Mouse (Mus musculus) CH12.LX (cell line): Measurements from ENCODE around the gene Nudt15.

ENCODE experiments used
- BHLHE40 ChIP-seq: IDR thresholded peaks from 2 replicates; pipeline ENCODE4 v1.6.1; 2011; ENCODE audit warnings: mild to moderate bottlenecking, low read depth, low read length, improper control_type of control experiment
- CTCF ChIP-seq, 2 experiments: IDR thresholded peaks in 1 of 2; conservative IDR thresholded peaks in 1 of 2; 2 replicates each; pipeline ENCODE4 v1.5.1; 2011 to 2012; ENCODE audit warnings: low read depth in 2 of 2, low read length in 2 of 2, improper control_type of control experiment in 1 of 2, inconsistent platforms in 1 of 2, mild to moderate bottlenecking in 1 of 2, moderate library complexity in 1 of 2
- EP300 ChIP-seq: IDR thresholded peaks from 2 replicates; pipeline ENCODE4 v1.6.1; 2011; ENCODE audit warnings: low read length, improper control_type of control experiment
- MEF2A ChIP-seq: IDR thresholded peaks from 2 replicates; pipeline ENCODE4 v1.6.1; 2014; ENCODE audit warnings: low read depth, mild to moderate bottlenecking, inconsistent platforms, low read length, improper control_type of control experiment, borderline replicate concordance
- NELFE ChIP-seq: IDR thresholded peaks from 2 replicates; pipeline ENCODE4 v1.6.1; 2011; ENCODE audit warnings: low read depth, low read length, improper control_type of control experiment
- POLR2A ChIP-seq: IDR thresholded peaks from 2 replicates; pipeline ENCODE4 v1.6.1; 2011; ENCODE audit warnings: low read depth, mild to moderate bottlenecking, improper control_type of control experiment, low read length
- ZNF384 ChIP-seq: IDR thresholded peaks from 2 replicates; pipeline ENCODE4 v1.6.1; 2012; ENCODE audit warnings: low read depth, low read length, improper control_type of control experiment, inconsistent platforms

DNA sequence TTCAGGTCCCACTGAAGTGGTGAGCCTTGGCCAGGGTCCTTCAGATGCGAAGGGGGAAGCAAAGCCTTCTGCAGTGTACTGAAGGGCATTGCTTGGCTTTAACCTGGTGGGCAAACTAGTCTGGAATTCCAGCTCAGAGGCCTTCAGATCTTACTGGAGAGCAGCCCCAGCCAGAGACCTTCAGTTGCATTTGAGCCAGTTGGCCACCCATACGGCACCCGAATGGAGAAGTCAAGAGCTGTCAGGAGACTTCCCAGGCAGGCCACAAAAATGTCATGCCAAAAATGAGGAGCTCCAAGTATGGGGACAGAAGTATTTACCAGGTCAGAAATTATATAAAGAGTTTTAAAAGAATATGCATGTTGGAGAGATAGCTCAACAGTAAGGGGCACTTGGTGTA is at the start of gene Nudt15:
- TF ChIP-seq NELFE (no peak), EP300 (no peak), BHLHE40 (no peak), POLR2A (no peak), MEF2A (no peak), CTCF (conservative IDR thresholded peaks at IDR 0.05 in 1 of 2, IDR thresholded peaks at IDR 0.05 in 1 of 2; ENCODE audit: low read depth in 2 of 2, low read length in 2 of 2) (no peak), ZNF384 (no peak)
